Mouse (Mus musculus) kidney, adult 18-20 months (tissue): ENCODE measurements around the gene Dvl2.
"Not testable (repeated sequence)": the region's sequence is repeated elsewhere in the genome, so short reads cannot be mapped to it uniquely, and the experiment has no call there.

Experiments used
- DNase-seq: peaks from one replicate; pipeline ENCODE4 v3.0.0; 2021

Dvl2 gene

GRCm38 (mm10) chr11:70012931-70013330 lies 12.5 kb downstream of the Dvl2 start:
- no peak for DNase-seq

GRCm38 (mm10) chr11:70013408-70013807 lies 13.0 kb downstream of the Dvl2 start:
- DNase-seq: no peak

- DNase-seq: no peak
Measured at GRCm38 (mm10) chr11:70014051-70014450, 13.7 kb downstream of the Dvl2 start.

- peak; percentile 92 for DNase-seq
Measured at GRCm38 (mm10) chr11:70014880-70015558, 14.6 kb downstream of the Dvl2 start, which contains the start of gene Acadvl. Gene Acadvl (minus strand): TSS chr11:70015411.

GRCm38 (mm10) chr11:70015677-70016076 lies 15.3 kb downstream of the Dvl2 start:
- DNase-seq: no peak

GRCm38 (mm10) chr11:70016177-70016576 lies 15.8 kb downstream of the Dvl2 start:
- DNase-seq: not testable (repeated sequence)

- no peak for DNase-seq
Measured at GRCm38 (mm10) chr11:70016669-70017068, 16.3 kb downstream of the Dvl2 start, which contains the start of gene Dlg4. Gene Dlg4 (plus strand): TSS chr11:70016942.

- no peak for DNase-seq
Measured at GRCm38 (mm10) chr11:70017199-70017767, 16.9 kb downstream of the Dvl2 start.

- no peak for DNase-seq
Measured at GRCm38 (mm10) chr11:70018131-70018990, 18.0 kb downstream of the Dvl2 start.

GRCm38 (mm10) chr11:70019495-70020021 lies 19.2 kb downstream of the Dvl2 start:
- DNase-seq: no peak

- no peak for DNase-seq
Measured at GRCm38 (mm10) chr11:70020022-70020631, 19.7 kb downstream of the Dvl2 start.

GRCm38 (mm10) chr11:70020731-70021263 lies 20.4 kb downstream of the Dvl2 start:
- DNase-seq: peak; percentile 75

GRCm38 (mm10) chr11:70021264-70022132 lies 21.1 kb downstream of the Dvl2 start:
- peak; percentile 96 for DNase-seq

GRCm38 (mm10) chr11:70023481-70024150 lies 23.2 kb downstream of the Dvl2 start:
- no peak for DNase-seq

GRCm38 (mm10) chr11:70024151-70024514 lies 23.7 kb downstream of the Dvl2 start:
- no peak for DNase-seq

GRCm38 (mm10) chr11:70026689-70027088 lies 26.3 kb downstream of the Dvl2 start:
- no peak for DNase-seq

- DNase-seq: no peak
Measured at GRCm38 (mm10) chr11:70027397-70027796, 27.0 kb downstream of the Dvl2 start.

- no peak for DNase-seq
Measured at GRCm38 (mm10) chr11:70028401-70029129, 28.2 kb downstream of the Dvl2 start.

GRCm38 (mm10) chr11:70029130-70029801 lies 28.9 kb downstream of the Dvl2 start:
- no peak for DNase-seq
